Mouse (Mus musculus) CH12.LX (cell line): Measurements from ENCODE around the gene Mindy2.

Experiments used
- CHD2 ChIP-seq: IDR thresholded peaks from 2 replicates; pipeline ENCODE4 v1.6.1; 2011; ENCODE audit warnings: low read length, improper control_type of control experiment
- ETS1 ChIP-seq: conservative IDR thresholded peaks from 2 replicates; pipeline ENCODE4 v1.6.1; 2012; ENCODE audit warnings: low read depth, mild to moderate bottlenecking, inconsistent platforms, low read length, improper control_type of control experiment, moderate library complexity

DNA sequence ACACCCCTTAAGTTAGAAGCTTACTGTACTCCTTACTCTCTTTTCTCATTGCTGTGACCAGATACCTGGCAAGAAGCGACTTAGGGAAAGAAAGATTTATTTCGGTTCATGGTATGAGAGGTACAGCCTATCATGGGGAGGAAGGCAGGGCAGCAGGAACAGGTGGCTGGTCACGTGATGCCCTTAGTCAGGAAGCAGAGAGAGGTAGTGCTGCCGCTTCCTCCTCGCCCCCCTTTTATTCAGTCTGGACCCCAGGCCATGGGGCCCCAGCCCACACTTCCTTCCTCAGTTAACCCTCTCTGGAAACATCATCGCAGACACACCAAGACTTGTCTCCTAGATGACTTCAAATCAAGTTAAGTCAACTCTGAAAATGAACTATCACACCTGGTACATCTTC lies 14.3 kb upstream of the Mindy2 start:
- no peak for TF ChIP-seq ETS1
- TF ChIP-seq CHD2 = no peak
